Mouse (Mus musculus): Measurements from ENCODE around the gene Olfr555.
A peak's percentile ranks its signal among the peaks of the same experiment; 100 is the strongest.
"Not testable (repeated sequence)": the region's sequence is repeated elsewhere in the genome, so short reads cannot be mapped to it uniquely, and the experiment has no call there.

Olfr555 gene

GRCm38 (mm10) chr7:102658523-102658922, at the start of gene Olfr555:
Gene Olfr555 (plus strand): TSS chr7:102658823.
- no peak for DNase-seq

DNA sequence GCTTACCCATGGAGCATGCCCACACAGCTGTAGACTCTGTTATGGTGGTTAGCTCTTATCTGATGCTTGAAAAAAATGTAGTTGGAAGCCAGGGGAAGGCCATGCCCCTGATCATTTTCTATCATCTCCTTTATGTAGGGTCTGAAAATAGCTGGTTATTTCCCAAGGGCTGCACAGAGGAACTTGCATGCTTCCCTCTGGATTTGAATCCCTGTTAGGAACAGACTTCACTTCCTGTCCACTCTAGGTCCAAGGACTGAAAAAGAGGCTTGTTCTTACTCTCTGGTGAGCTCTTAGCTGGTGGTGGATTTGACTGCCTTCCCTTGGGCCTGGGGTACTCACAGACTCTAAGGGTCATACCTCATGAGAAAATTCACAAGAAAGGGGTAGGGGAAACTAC, 40.5 kb upstream of the Olfr555 start, which contains the start of gene Olfr553:
Gene Olfr553 (minus strand): TSS at position 101 of the 400 bp plus-strand sequence.
- DNase-seq = no peak

- peak; percentile 32 to 48 for DNase-seq
Measured at GRCm38 (mm10) chr7:102619608-102620007, 39.0 kb upstream of the Olfr555 start.

DNA sequence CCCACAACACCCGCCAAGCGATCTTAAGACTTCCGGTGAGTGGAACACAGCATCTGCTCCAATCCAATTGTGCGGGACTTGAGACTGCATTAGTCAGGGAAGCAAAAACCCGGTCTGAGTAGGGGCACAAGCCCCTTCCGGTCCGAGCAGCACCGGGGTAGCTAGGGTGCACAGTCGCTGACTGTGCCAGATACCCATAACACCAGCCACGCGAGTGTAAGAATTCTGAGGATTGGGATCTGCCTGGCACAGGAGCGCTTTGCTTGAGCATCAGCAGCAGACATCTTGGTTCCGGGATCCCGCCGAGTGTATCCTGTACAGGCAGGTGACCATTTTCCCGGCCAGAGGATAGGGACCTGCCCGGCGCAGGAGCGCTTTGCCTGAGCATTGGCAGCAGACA, 38.3 kb upstream of the Olfr555 start:
- DNase-seq = not testable (repeated sequence)

DNA sequence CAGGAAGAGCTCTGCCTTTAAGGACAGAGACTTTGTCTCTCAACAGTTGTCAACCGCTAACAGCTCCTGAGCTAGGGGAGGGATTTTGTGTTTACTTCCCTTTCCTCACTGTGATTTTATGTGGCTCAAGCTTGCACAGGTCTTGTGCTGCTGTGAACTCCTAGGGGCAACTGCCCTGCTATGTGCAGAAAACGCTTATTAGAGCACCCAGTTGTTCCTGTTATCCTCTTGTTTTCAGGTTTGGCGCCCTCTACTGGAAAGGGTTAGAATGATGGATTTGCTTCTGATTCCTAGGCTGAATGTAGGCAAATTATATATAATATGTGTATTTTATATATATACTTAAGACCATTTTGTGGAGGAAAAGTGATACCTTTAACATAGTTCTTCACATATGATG, 22.0 kb upstream of the Olfr555 start:
- peak in 1 of 2 experiments; percentile 52 for DNase-seq

- no peak for DNase-seq
Measured at GRCm38 (mm10) chr7:102638132-102638531, 20.5 kb upstream of the Olfr555 start, which contains the start of gene Olfr554. Gene Olfr554 (plus strand): TSS chr7:102638432.

DNA sequence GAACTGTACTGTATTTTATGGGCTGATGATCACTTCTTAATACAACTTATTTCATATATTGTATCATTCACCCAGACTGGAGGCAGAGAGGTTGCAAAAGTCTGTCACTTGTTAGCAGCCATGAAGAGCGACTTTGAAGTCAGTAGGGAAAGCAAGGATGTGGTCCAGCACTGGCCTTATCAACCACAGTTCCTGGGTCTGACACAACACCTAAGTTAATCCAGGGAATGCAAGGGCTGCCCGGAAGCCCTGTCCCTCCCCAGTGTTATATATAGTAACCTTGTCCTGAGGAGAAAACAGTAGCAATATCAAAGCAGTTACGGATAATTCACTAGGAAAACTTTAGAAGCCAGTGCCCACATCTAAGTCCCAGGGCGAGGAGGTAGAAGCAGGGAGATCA, 13.7 kb upstream of the Olfr555 start:
- not testable (repeated sequence) for DNase-seq

- DNase-seq = no peak
Measured at GRCm38 (mm10) chr7:102664599-102664998, 6.0 kb downstream of the Olfr555 start, which contains the start of gene Olfr556. Gene Olfr556 (plus strand): TSS chr7:102664899.

- DNase-seq = no peak
Measured at GRCm38 (mm10) chr7:102665378-102665777, 6.8 kb downstream of the Olfr555 start.

GRCm38 (mm10) chr7:102676225-102676624, 17.6 kb downstream of the Olfr555 start:
- no peak for DNase-seq

- DNase-seq = no peak
Measured at GRCm38 (mm10) chr7:102681916-102682315, 23.3 kb downstream of the Olfr555 start.

- peak; percentile 95 for DNase-seq
Measured at GRCm38 (mm10) chr7:102686944-102687501, 28.4 kb downstream of the Olfr555 start, which contains the start of gene Trim68. Gene Trim68 (minus strand): TSS chr7:102687327.

- no peak for DNase-seq
Measured at GRCm38 (mm10) chr7:102695358-102696125, 36.9 kb downstream of the Olfr555 start, which contains the start of gene Olfr557. Gene Olfr557 (plus strand): TSS chr7:102695910.

GRCm38 (mm10) chr7:102698461-102698860, 39.8 kb downstream of the Olfr555 start:
- no peak for DNase-seq

- no peak for DNase-seq
Measured at GRCm38 (mm10) chr7:102701915-102702314, 43.3 kb downstream of the Olfr555 start, which contains the start of gene Olfr558. Gene Olfr558 (plus strand): TSS chr7:102702215.
